Mouse (Mus musculus): ENCODE measurements around the gene Anks1b. TPM values are rescaled to one million over a fixed set of nuclear protein-coding genes. Genes with fewer than 3 reads are reported as not detected.

The Anks1b gene
- total and polyA plus RNA-seq, 3 experiments = not detected

GRCm38 (mm10) chr10:90688153-90688552, 814.8 kb downstream of the Anks1b start:
- Histone ChIP-seq H3K9ac (ENCODE audit: control insufficient read depth, low read depth, low read length, poor library complexity, severe bottlenecking) (no peak overlapping the region), H3K79me2 (ENCODE audit: control insufficient read depth, insufficient read depth, low read length, poor library complexity) (no peaks in the 10 kb centered on the region), H3K36me3 (ENCODE audit: control insufficient read depth in 1 of 2, insufficient read depth in 2 of 2, low read length in 2 of 2) (no peaks in the 10 kb centered on the region), H3K4me3 (ENCODE audit: control insufficient read depth in 1 of 2, insufficient read depth in 1 of 2, low read depth in 2 of 2, low read length in 2 of 2) (no peak overlapping the region), H3K4me1 (ENCODE audit: control insufficient read depth in 1 of 2, insufficient read depth in 2 of 2, low read length in 2 of 2) (no peaks in the 10 kb centered on the region), H3K9me3 (replicated peaks; ENCODE audit: insufficient read depth, low read length) (no peaks in the 10 kb centered on the region), H3K27ac (ENCODE audit: control insufficient read depth, low read depth, low read length) (no peak overlapping the region), H3K27me3 (ENCODE audit: control insufficient read depth in 1 of 2, insufficient read depth in 2 of 2, low read length in 2 of 2) (no peaks in the 10 kb centered on the region; a peak in 1 of 4 replicates)
- TF ChIP-seq GABPA (IDR thresholded peaks at IDR 0.05; ENCODE audit: low read depth, low read length) (no peak), MAFK (IDR thresholded peaks at IDR 0.05; ENCODE audit: borderline replicate concordance, low read depth, low read length) (peak; percentile 41; the same call in 1 of the 2 replicates)
- DNase-seq (ENCODE audit: low read depth, low spot score) = no peak

- no peak for TF ChIP-seq POLR2A (IDR thresholded peaks at IDR 0.05; ENCODE audit: control insufficient read depth in 1 of 2, insufficient read depth in 1 of 2, low read depth in 1 of 2, low read length in 2 of 2, poor library complexity in 1 of 2)
- TF ChIP-seq ZKSCAN1 (IDR thresholded peaks at IDR 0.05; ENCODE audit: low read depth, low read length) = no peak
- no peak for TF ChIP-seq GABPA (IDR thresholded peaks at IDR 0.05; ENCODE audit: low read depth, low read length)
- no peak for TF ChIP-seq E2F4 (IDR thresholded peaks at IDR 0.05; ENCODE audit: borderline replicate concordance, low read depth, low read length)
- no peak for TF ChIP-seq MXI1 (IDR thresholded peaks at IDR 0.05; ENCODE audit: low read depth, low read length)
- TF ChIP-seq RCOR1 (IDR thresholded peaks at IDR 0.05; ENCODE audit: low read depth, low read length) = no peak
- no peak for TF ChIP-seq ELF1 (IDR thresholded peaks at IDR 0.05; ENCODE audit: low read depth, low read length)
- TF ChIP-seq MYC (IDR thresholded peaks at IDR 0.05; ENCODE audit: low read depth, low read length) = no peak
- TF ChIP-seq CHD2 (IDR thresholded peaks at IDR 0.05; ENCODE audit: low read length) = no peak
- no peak for TF ChIP-seq USF1 (IDR thresholded peaks at IDR 0.05; ENCODE audit: low read depth, low read length)
- TF ChIP-seq NELFE (IDR thresholded peaks at IDR 0.05; ENCODE audit: low read depth, low read length) = no peak
- TF ChIP-seq HCFC1 (IDR thresholded peaks at IDR 0.05; ENCODE audit: low read depth, low read length) = no peak
- TF ChIP-seq MEF2A (IDR thresholded peaks at IDR 0.05; ENCODE audit: extremely low read depth, insufficient replicate concordance, low read depth, low read length, poor library complexity, severe bottlenecking) = no peak
- TF ChIP-seq SIN3A (IDR thresholded peaks at IDR 0.05; ENCODE audit: low read length) = no peak
- no peak for TF ChIP-seq BHLHE40 (IDR thresholded peaks at IDR 0.05; ENCODE audit: borderline replicate concordance, low read depth, low read length)
- no peak for TF ChIP-seq MAX (IDR thresholded peaks at IDR 0.05; ENCODE audit: low read length)
- no peak for DNase-seq (ENCODE audit: low read depth, low spot score)
- H3K9me3 ChIP-seq (replicated peaks; ENCODE audit: insufficient read depth, low read length) = no peaks in the 10 kb centered on the region
- H3K9ac ChIP-seq (ENCODE audit: control insufficient read depth, low read depth, low read length, poor library complexity, severe bottlenecking) = no peak overlapping the region
- no peaks in the 10 kb centered on the region for H3K79me2 ChIP-seq (ENCODE audit: control insufficient read depth, insufficient read depth, low read length, poor library complexity)
- no peak overlapping the region for H3K4me3 ChIP-seq (ENCODE audit: control insufficient read depth in 1 of 2, insufficient read depth in 1 of 2, low read depth in 2 of 2, low read length in 2 of 2)
- no peaks in the 10 kb centered on the region; a peak in 1 of 4 replicates for H3K27me3 ChIP-seq (ENCODE audit: control insufficient read depth in 1 of 2, insufficient read depth in 2 of 2, low read length in 2 of 2)
- H3K36me3 ChIP-seq (ENCODE audit: control insufficient read depth in 1 of 2, insufficient read depth in 2 of 2, low read length in 2 of 2) = no peaks in the 10 kb centered on the region
- H3K27ac ChIP-seq (ENCODE audit: control insufficient read depth, low read depth, low read length) = no peak overlapping the region
- no peaks in the 10 kb centered on the region for H3K4me1 ChIP-seq (ENCODE audit: control insufficient read depth in 1 of 2, insufficient read depth in 2 of 2, low read length in 2 of 2)
Measured at GRCm38 (mm10) chr10:90688696-90689252, 815.5 kb downstream of the Anks1b start.
